Mouse (Mus musculus) limb, embryonic 10.5 days (tissue): ENCODE data around the gene Gnat1. TPM values are rescaled to one million over a fixed set of nuclear protein-coding genes. Genes with fewer than 3 reads are reported as not detected.

Experiments used
- DNase-seq: peaks from one replicate; pipeline ENCODE4 v3.0.0-alpha.2; 2017; ENCODE audit warnings: low spot score
- H3K27ac ChIP-seq: fragments of 300-500 bp; sonication (generic); 2 replicates; pipeline ENCODE4 v1.5.1; 2016; ENCODE audit warnings: mild to moderate bottlenecking
- H3K27me3 ChIP-seq: fragments of 300-500 bp; sonication (generic); 2 replicates; pipeline ENCODE4 v1.6.1; 2016; ENCODE audit warnings: low read depth, mild to moderate bottlenecking; ENCODE audit not compliant: poor library complexity, severe bottlenecking
- H3K36me3 ChIP-seq: fragments of 300-500 bp; sonication (generic); 2 replicates; pipeline ENCODE4 v1.6.1; 2016; ENCODE audit warnings: mild to moderate bottlenecking, moderate library complexity
- H3K4me1 ChIP-seq: fragments of 300-500 bp; sonication (generic); 2 replicates; pipeline ENCODE4 v1.6.1; 2016
- H3K4me3 ChIP-seq: fragments of 300-500 bp; sonication (generic); 2 replicates; pipeline ENCODE4 v1.5.1; 2016; ENCODE audit warnings: mild to moderate bottlenecking, moderate library complexity
- H3K9me3 ChIP-seq: fragments of 300-500 bp; sonication (generic); replicated peaks from 2 replicates; pipeline ENCODE4 v1.6.1; 2016; ENCODE audit warnings: mild to moderate bottlenecking
- WGBS: fragments of 180-500 bp; shearing (Covaris S2); methylation state at CpG from one replicate; pipeline ENCODE4 v1.1.7; 2016; 5-methylcytosine and 5-hydroxymethylcytosine counted together
- polyA plus RNA-seq: library from polyadenylated mRNA; unstranded; fragments of >200 nt; fragmentation: Nextera tagmentation; extraction: Ambion mirVana; gene quantifications from 2 replicates; pipeline ENCODE4 v1.2.1, GENCODE M21; 2016

The Gnat1 gene
- 2.6 and 3.3 TPM in 2 replicates for polyA plus RNA-seq

DNA sequence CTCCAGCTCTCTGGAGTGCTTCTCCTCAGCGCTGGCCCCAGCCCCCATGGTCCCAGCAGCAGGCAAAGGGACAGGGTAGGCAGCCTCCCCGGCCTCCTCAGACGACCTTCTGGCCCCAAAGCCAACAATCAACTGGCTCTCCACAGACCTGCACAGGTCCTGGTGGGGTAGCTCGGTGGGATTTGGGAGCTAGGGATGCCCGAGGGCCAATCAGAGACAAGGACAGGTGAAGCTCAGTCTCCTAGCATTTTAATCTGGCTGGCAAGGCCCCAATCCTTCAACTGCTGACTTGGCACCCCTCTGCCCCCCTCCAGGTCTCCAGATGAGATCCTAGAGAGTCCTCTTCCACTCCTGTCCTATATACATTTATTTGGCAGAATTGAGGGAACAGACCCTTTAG, at the start of gene Gnat1:
Gene Gnat1, minus strand, starts transcription at position 212 of the 400 bp plus-strand sequence.
- no peak within 1 kb of the TSS for H3K4me3 ChIP-seq
- peaks cover 34% of the 10 kb centered on the region for H3K27me3 ChIP-seq
- peaks cover 30% of the 10 kb centered on the region for H3K4me1 ChIP-seq
- no peak for DNase-seq
- no peaks in the 10 kb centered on the region for H3K9me3 ChIP-seq
- H3K27ac ChIP-seq = peak within 1 kb of the TSS; percentile 46; the same call in 1 of the 2 replicates
- WGBS = 52% methylated on average over 5 of the region's 5 CpGs
- H3K36me3 ChIP-seq = peaks cover 36% of the 10 kb centered on the region

DNA sequence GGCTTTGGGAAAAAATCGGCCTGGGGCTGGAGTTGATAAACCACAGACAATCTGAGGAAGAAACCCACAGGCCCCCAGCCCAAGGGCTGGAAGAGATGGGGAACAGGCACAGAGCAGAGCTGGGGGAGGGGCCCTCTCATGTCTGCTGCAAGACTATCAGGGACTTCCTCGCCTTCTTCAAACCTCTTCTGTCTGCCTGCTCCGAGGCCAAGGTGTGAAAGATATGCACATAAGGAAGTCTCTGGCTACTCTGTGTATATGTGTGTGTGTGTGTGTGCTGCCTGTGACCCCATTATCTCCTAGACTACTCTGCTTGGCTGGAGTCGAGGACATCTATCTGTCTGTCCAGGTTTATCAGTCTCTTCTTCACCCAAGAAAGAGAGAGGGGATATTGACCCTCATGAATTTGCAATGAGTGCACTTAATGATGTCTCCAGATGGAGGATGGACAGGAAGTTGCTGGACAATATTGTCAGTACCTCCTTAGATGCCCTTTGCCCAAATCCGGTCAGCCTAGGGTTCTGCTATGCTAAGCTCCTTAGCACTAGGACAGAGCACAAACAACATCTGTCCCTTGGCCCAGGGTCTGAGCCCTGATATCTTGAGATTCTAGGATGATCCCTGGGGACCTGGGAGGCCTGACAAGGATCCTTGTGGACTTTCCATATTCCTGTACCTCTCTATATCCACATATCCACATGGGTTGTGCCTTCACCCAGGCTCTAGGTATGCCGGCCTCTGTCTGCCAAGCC, 49.6 kb upstream of the Gnat1 start:
- 62% methylated on average over 6 of the region's 6 CpGs for WGBS

DNA sequence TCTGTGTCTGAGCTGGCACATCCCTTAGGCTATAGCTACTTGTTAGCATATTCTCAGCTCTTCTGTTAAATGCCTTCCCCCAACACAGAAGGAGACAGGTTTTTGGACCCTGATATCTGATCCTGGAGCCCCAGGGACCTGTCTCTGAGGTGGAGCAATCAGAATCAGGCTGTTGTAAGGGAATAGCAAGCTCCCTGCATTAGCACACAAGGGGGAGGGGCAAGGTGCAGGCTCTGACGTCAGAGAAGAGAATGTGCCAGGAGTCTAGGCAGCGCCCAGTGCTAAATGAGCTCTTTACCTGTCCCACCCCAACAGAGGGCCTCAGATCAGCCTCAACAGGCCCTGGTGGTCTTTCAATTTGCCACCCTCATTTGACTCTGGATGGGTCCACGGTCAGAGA, 47.5 kb upstream of the Gnat1 start:
- H3K27ac ChIP-seq = peak overlapping the region; percentile 79
- no peaks in the 10 kb centered on the region for H3K27me3 ChIP-seq
- no peak overlapping the region for H3K4me3 ChIP-seq
- 49% methylated on average over 3 of the region's 3 CpGs for WGBS
- no peak for DNase-seq
- no peaks in the 10 kb centered on the region for H3K36me3 ChIP-seq
- H3K4me1 ChIP-seq = peaks cover 95% of the 10 kb centered on the region
- H3K9me3 ChIP-seq = no peaks in the 10 kb centered on the region

More for the DNA sequence above, 49.6 kb upstream of the Gnat1 start:
- Histone ChIP-seq H3K27ac (peak overlapping the region; percentile 79), H3K9me3 (no peaks in the 10 kb centered on the region), H3K4me3 (no peak overlapping the region), H3K36me3 (no peaks in the 10 kb centered on the region), H3K4me1 (peaks cover 75% of the 10 kb centered on the region), H3K27me3 (no peaks in the 10 kb centered on the region)
- no peak for DNase-seq

DNA sequence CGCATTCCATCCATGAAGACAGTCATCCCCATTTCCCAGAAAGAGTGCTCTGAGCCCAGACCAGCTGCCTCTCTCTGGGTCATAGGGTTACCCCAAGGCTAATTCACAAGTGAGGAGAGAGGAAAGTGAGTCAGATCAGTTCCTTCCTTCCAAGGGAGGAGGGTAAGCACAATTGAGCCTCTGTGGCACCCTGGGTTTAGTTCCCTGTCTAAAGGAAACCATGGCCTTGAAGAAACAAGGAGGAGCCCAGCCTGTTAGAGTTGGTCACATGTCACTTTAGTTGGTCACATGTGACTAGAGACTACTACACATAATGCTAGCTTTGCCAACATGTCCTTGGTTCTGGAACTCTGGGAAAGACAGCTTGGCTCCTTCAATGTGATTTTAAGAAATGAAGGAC, 45.3 kb upstream of the Gnat1 start:
- H3K4me3 ChIP-seq = no peak overlapping the region
- H3K9me3 ChIP-seq = no peaks in the 10 kb centered on the region
- peaks cover 93% of the 10 kb centered on the region for H3K4me1 ChIP-seq
- H3K27me3 ChIP-seq = no peaks in the 10 kb centered on the region
- H3K36me3 ChIP-seq = no peaks in the 10 kb centered on the region
- 78% methylated on average over 1 of the region's 1 CpGs for WGBS
- H3K27ac ChIP-seq = peak overlapping the region; percentile 91
- DNase-seq = no peak

DNA sequence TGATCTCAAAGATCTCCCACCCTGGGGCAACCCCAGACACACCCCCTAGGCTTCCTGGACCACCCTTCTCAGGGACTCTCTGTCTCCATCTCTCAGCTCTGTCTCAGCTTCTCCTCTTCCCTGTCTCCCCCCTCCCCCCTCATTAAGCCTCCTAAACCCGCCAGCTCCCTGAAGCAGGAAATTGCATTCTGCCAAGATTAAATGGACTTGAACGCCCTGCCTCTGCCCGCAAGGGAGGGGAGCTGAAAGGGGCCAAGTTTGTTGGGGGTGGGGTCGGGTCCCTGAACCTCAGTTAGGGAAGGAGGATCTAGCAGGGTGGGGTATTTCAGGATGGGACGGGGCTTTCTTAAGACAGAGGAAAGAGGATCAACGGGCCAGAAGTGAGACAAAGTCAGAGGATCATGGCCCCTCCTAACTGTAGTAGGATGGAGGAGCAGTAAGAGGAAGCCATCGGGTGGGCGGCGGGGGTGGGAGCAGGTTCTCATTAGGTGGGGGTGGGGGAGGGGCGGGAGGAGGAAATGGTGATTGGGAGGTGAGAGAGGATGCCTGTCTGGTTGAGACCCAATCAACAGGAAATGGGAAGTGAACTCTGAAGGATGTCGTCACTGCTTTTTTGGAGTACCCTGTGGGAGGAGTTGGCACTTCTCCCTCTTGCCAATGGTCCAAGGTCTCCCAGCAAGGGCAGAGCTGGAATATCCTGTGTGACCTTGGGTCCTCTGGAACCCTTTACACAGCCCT, 44.5 kb upstream of the Gnat1 start:
- 2% methylated on average over 11 of the region's 11 CpGs for WGBS
- Histone ChIP-seq H3K36me3 (no peaks in the 10 kb centered on the region), H3K4me3 (peak overlapping the region; percentile 42), H3K9me3 (no peaks in the 10 kb centered on the region), H3K27me3 (no peaks in the 10 kb centered on the region), H3K27ac (peak overlapping the region; percentile 91), H3K4me1 (peaks cover 89% of the 10 kb centered on the region)
- DNase-seq = peak; percentile 81

DNA sequence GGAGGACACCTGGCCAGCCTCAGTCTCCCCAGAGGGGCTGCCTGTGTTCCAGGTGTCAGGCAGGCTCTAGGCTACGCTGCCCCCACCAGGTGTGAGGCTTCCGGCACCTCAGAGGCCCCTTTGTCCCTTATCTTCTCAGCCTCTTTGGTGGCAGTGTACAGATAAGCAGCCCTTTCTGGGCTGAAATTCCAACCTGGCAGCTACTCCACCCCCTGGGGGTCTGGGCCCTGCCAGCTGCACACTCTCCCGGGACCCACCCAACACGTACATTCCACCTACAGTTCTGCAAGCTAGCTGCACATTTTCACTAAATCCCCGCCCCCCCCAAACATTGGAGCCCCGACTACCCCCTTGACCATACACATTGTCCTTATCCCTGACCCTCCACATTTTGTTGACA, 43.8 kb upstream of the Gnat1 start:
- Histone ChIP-seq H3K27me3 (no peaks in the 10 kb centered on the region), H3K36me3 (no peaks in the 10 kb centered on the region), H3K4me1 (peaks cover 85% of the 10 kb centered on the region), H3K27ac (peak overlapping the region; percentile 91), H3K9me3 (no peaks in the 10 kb centered on the region), H3K4me3 (peak overlapping the region; percentile 42)
- DNase-seq = no peak
- WGBS = 14% methylated on average over 6 of the region's 6 CpGs

DNA sequence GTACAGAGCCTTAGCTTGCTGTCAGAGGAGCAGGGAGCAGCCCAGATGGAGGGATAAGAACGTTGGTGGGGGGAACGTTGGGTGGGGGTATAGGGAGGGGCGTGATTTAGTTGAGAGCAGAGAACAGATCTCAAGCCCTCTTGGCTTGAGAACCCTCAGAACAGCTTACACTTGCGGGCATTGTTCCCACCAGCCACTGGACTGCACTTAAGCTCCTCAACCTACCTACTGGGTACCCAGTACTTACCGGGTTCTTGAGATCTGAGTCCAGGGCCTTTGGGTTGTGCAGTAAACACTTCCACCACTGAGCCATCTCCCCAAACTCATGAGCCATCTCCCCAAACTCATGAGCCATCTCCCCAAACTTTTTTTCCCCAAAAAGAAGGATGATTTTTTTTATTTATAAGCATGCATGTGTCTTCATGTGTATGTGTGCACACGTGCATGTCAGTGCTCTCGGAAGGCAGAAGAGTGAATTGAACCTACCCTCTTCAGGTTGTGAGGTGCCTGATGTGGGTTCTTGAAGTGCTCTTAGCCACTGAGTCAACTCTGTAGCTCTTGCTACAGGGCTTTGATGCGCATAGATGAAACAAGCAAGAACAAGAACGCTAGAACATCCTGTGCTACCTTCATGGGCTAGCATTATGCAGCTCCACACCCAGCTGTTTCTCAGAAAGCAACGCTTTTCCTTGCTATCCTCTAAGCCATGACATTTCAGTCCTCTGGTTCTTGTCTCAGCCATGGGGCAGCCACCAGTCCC, 39.4 kb upstream of the Gnat1 start:
- Histone ChIP-seq H3K36me3 (no peaks in the 10 kb centered on the region), H3K9me3 (no peaks in the 10 kb centered on the region), H3K4me1 (peaks cover 80% of the 10 kb centered on the region), H3K27me3 (no peaks in the 10 kb centered on the region), H3K4me3 (no peak overlapping the region), H3K27ac (peak overlapping the region; percentile 64; the same call in 1 of the 2 replicates)
- WGBS = 84% methylated on average over 10 of the region's 10 CpGs
- DNase-seq = no peak

DNA sequence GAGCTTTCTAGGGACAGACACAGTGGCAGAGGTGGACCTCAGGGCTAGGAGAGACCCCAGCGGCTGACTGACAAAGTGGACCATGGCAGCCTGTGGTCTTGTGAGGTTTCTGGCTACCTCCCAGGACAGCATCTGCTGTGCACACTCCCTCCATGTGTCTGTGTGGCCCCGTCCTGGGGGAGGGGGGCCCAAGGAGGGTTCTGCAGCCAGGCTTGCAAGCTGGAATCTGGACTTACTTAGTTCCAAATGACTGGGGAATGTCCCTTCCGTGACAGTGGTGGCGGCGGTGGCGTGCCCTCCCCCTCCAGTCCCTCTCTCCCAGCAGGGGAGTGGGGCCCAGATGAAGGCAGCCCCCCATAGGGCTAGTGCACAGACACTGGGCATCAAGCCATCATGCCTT, 37.4 kb upstream of the Gnat1 start:
- Histone ChIP-seq H3K27ac (peak overlapping the region; percentile 89), H3K36me3 (no peaks in the 10 kb centered on the region), H3K27me3 (no peaks in the 10 kb centered on the region), H3K9me3 (no peaks in the 10 kb centered on the region), H3K4me3 (peak overlapping the region; percentile 16; the same call in 1 of the 2 replicates), H3K4me1 (peaks cover 71% of the 10 kb centered on the region)
- WGBS = 15% methylated on average over 6 of the region's 6 CpGs
- peak; percentile 78 for DNase-seq

DNA sequence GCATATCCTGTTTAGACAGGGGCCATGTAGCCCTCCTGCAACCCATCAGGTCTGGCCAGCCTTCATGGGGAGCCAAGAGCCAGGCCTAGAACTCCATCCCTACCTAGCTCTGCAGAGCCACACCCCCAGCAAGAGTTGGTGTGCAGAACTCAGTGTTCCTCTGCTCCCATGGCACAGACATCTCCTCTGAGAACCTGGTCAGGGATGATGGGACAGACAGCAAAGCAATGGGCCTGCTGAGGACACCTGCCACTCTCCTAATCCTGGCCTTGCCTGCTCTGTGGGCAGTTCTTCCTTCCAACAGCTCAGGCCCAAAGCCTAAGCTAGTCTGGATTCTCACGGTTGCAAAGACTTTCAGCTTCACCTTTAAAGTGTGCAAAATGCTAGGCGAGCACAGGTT, 36.1 kb upstream of the Gnat1 start:
- H3K4me1 ChIP-seq = peaks cover 64% of the 10 kb centered on the region
- no peaks in the 10 kb centered on the region for H3K9me3 ChIP-seq
- no peaks in the 10 kb centered on the region for H3K36me3 ChIP-seq
- 84% methylated on average over 2 of the region's 2 CpGs for WGBS
- no peak for DNase-seq
- H3K4me3 ChIP-seq = no peak overlapping the region
- H3K27ac ChIP-seq = peak overlapping the region; percentile 89
- H3K27me3 ChIP-seq = peaks cover 5% of the 10 kb centered on the region

DNA sequence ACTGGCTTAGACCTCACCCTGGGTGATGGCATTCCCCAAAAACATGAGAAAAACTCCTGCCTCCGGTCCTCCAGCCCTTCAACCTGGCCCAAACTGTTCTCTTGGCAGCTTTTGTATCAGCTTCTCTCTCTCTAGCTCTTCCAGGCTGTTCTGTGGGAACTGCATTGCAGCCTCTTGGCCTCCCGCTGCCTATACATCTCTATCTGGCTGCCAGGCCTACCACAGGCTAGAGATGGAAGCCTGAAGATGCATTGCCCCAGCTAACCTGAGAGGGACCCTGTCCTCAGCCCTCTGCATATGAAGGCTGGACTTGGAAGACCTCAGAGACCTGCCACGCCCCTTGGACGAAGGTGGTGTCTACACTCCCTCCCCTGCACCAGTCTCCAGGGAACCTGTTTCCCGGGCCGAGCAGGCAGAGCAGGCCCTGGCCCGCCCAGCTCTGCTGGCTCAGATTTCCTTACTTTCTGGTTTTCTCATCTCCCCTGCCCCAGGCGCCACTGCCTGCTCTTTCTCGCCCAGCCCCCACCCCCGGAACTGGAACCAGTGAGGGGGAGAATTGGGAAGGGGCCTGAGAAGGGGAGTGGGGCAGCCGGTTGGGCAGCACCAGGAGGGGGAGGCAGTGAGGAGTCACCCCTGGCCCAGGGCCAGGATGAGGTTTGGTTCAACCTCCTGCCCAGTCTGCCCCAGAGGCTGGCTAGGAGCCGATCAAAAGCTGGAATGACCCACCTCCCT, 34.9 kb upstream of the Gnat1 start:
- H3K27me3 ChIP-seq = peaks cover 7% of the 10 kb centered on the region
- 10% methylated on average over 12 of the region's 12 CpGs for WGBS
- no peaks in the 10 kb centered on the region for H3K9me3 ChIP-seq
- peak overlapping the region; percentile 26 for H3K4me3 ChIP-seq
- no peaks in the 10 kb centered on the region for H3K36me3 ChIP-seq
- peaks cover 69% of the 10 kb centered on the region for H3K4me1 ChIP-seq
- peak; percentile 86 for DNase-seq
- peak overlapping the region; percentile 89 for H3K27ac ChIP-seq

DNA sequence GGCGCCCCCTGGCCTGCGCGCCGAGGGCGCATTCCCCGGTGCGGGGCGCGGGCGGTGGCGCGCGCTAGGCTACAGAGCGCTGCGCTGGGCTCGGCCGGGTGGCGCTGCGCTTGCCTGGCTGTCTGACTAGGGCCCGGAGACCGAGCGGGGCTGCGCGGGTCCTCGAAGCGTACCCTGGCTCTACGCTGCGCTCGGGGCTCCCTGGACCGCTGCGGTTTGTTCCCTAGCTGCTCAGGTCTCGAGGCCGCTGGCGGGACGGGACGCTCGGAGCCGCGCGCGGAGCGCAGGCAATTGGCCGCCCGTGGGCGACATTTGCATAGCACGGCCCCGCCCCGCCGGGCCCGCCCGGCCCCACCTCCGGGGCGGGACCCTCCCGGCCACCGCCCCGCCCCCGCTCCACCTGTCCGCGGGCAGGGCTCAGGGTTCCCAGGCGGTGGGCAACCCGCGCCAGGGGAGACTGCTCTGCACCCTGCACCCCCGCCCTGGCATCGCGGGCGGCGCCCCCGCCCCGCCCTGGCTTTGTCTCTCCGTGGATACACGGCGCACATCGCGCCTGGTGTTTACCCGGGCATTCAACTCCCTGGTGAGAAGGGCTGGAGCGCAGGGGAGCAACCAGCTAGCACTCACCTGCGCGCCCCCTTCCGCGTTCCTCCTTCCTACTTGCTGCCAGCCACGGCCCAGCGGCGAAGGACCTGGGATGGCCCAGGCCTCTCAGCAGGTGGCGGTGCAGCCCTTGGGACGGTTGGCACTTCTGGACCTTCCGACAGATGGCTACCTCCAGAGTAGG, 30.4 kb upstream of the Gnat1 start, which contains the start of gene Sema3f:
Gene Sema3f, minus strand, starts transcription at position 779 of the 787 bp plus-strand sequence.
- H3K4me1 ChIP-seq = peaks cover 73% of the 10 kb centered on the region
- H3K36me3 ChIP-seq = peaks cover 25% of the 10 kb centered on the region
- peak within 1 kb of the TSS; percentile 98 for H3K27ac ChIP-seq
- no peaks in the 10 kb centered on the region for H3K9me3 ChIP-seq
- peak within 1 kb of the TSS; percentile 96 for H3K4me3 ChIP-seq
- WGBS = under 1% methylated on average over 72 of the region's 86 CpGs
- peaks cover 7% of the 10 kb centered on the region for H3K27me3 ChIP-seq
- DNase-seq = peak; percentile 91
